Mouse (Mus musculus): ENCODE data around the gene Pdcd6. TPM values are rescaled to one million over a fixed set of nuclear protein-coding genes. Genes with fewer than 3 reads are reported as not detected.

Pdcd6 gene
- 41.3 TPM for polyA plus RNA-seq (2014; fragmentation: Illumina TruSeq; extraction: RNeasy Lipid Tissue Mini Kit (QIAGEN cat#74804); ENCODE audit: low read depth, low replicate concordance)

DNA sequence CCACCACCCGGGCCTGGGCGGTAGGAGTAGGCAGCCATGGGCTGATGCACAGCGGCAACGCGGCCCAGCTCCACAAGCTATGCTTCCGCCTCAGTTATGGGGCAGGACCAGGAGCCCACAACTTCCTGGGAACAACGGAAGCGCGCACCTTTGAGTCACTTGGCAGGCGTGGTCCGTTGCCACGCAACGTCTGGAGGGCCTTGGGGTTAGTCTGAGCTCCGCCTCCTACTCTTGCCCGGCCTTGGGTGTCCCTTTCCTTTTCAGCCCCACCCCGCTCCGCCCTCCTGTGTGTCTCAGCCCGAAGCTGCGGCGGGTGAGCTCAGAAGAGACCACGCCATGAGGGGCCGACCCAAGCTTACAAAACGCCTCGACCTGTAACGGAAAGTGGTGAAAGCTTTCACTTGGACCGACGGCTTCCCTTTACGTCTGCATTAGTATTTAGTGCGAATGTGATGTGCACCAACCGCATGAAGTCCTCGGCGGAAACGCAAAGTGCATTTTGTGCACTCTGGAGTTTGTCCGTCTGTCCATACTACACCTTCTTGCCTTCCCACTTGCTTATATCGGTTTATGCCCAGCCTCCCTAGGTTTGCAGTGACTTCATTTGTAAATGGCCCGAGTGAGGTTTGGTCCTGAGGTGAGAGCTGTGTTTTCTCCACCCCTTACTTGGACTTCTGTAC lies at the start of gene Pdcd6:
TSS of gene Pdcd6 (minus strand) at position 411 of the 680 bp plus-strand sequence.

DNA sequence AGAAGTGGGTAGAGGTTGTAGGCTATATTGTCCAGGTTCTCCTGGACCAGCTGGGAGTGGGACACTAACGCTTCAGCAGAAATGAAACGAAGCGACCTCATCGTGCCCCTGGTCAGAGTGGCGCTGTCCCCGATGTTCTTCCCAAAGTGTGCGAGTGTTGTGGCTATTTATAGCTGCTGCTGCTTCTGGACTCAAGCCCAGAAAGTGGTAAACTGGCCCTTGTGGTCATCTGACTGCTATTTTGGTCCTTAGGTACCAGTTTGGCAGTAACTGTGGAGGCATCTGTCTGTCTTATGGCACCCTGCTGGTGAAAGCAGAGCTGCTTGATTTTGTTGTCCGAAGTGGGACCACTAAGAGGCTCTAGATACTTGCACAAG lies 46.5 kb upstream of the Pdcd6 start, which contains the start of gene Lrrc14b:
TSS of gene Lrrc14b (minus strand) at position 147 of the 377 bp plus-strand sequence.

DNA sequence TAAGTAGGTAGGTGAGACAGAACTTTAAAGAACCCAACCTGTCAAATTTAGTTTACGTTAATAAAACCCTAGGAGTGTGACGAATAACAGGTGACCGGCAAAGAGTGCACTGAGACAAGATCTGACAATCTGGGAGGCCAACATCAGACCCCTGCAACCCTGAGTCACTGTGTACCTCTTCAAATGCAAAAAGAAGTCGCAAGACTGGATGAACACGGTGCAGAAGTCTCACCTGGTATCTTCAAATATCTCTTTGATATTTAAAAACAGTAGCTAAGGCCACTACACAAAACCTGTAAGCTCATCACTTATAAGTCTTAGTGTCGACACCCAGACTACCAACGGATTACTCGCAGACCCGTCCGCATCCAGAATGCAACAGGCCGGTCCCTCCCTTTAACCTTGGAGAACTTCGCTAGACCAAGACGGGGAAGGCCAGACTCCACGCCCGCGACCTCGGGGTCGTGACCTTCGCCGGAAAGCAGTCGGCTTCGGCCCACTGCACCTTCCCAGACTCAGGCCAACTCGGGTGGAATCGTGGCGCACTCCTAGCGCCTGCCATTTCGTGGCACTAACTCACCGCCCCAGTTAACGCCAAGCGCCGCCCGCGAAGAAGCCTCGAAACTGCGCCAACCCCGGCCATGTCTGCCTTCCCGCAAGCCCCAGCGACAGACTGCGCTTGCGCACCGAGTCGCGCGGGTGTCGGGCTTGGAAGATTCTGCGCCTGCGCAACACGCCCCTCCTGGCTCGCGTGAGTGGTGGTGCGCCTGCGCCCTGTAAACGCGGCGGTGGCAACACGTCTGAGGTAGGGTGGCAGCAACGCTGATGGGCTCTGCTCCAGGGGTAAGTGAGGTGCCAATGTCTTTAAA lies 32.4 kb upstream of the Pdcd6 start, which contains the start of the genes Sdha and Ccdc127:
TSS of gene Sdha (minus strand) at position 715 of the 869 bp plus-strand sequence.
TSS of gene Ccdc127 (plus strand) at position 744 of the 869 bp plus-strand sequence.

DNA sequence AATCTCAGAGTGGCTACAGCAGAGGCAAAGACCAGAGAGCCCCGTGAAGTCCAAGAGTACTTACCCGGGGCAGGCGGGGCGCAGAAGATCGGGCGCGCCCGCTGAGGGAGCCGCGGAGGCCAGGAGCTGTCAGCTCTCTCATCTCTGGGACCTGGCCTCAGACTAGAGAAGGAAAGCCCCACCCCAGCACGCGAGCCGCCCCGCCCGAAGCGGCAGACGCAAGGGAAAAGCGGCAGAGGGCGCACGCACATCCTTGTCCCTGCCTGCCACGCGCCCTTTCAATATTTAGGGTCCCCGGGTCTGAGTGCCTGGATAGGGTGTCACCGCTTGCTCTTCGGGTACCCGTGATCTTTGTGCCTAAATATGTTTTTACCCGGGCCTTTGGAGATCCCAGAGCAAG lies 25.2 kb downstream of the Pdcd6 start, which contains the start of gene Ahrr:
TSS of gene Ahrr (minus strand) at position 165 of the 400 bp plus-strand sequence.

Other genes starting within 250 kb of the Pdcd6 start
- gene Slc9a3, start 196.1 kb downstream of the Pdcd6 start, polyA plus RNA-seq (2014; fragmentation: Illumina TruSeq; extraction: RNeasy Lipid Tissue Mini Kit (QIAGEN cat#74804); ENCODE audit: low read depth, low replicate concordance), result 0.78 TPM
- 25.8 TPM for gene Exoc3, start 108.8 kb downstream of the Pdcd6 start, polyA plus RNA-seq (2014; fragmentation: Illumina TruSeq; extraction: RNeasy Lipid Tissue Mini Kit (QIAGEN cat#74804); ENCODE audit: low read depth, low replicate concordance)
- gene Ahrr, start 25.2 kb downstream of the Pdcd6 start, polyA plus RNA-seq (2014; fragmentation: Illumina TruSeq; extraction: RNeasy Lipid Tissue Mini Kit (QIAGEN cat#74804); ENCODE audit: low read depth, low replicate concordance), result 0.22 TPM
- 89.4 TPM for gene Sdha, start 32.7 kb upstream of the Pdcd6 start, polyA plus RNA-seq (2014; fragmentation: Illumina TruSeq; extraction: RNeasy Lipid Tissue Mini Kit (QIAGEN cat#74804); ENCODE audit: low read depth, low replicate concordance)
- 35.1 TPM for gene Ccdc127, start 32.7 kb upstream of the Pdcd6 start, polyA plus RNA-seq (2014; fragmentation: Illumina TruSeq; extraction: RNeasy Lipid Tissue Mini Kit (QIAGEN cat#74804); ENCODE audit: low read depth, low replicate concordance)
- not detected for gene Lrrc14b, start 46.4 kb upstream of the Pdcd6 start, polyA plus RNA-seq (2014; fragmentation: Illumina TruSeq; extraction: RNeasy Lipid Tissue Mini Kit (QIAGEN cat#74804); ENCODE audit: low read depth, low replicate concordance)
- gene Zfp72, start 73.3 kb upstream of the Pdcd6 start, polyA plus RNA-seq (2014; fragmentation: Illumina TruSeq; extraction: RNeasy Lipid Tissue Mini Kit (QIAGEN cat#74804); ENCODE audit: low read depth, low replicate concordance), result 62.6 TPM
- 0.49 TPM for gene Ftl1-ps1, start 82.1 kb upstream of the Pdcd6 start, polyA plus RNA-seq (2014; fragmentation: Illumina TruSeq; extraction: RNeasy Lipid Tissue Mini Kit (QIAGEN cat#74804); ENCODE audit: low read depth, low replicate concordance)
- gene Zfp825, start 176.4 kb upstream of the Pdcd6 start, polyA plus RNA-seq (2014; fragmentation: Illumina TruSeq; extraction: RNeasy Lipid Tissue Mini Kit (QIAGEN cat#74804); ENCODE audit: low read depth, low replicate concordance), result 8.0 TPM

Data from testis, adult 10 weeks (tissue).